Comparison of ENCODE assay signal across 8 mouse cellular contexts in the genomic region with DNA sequence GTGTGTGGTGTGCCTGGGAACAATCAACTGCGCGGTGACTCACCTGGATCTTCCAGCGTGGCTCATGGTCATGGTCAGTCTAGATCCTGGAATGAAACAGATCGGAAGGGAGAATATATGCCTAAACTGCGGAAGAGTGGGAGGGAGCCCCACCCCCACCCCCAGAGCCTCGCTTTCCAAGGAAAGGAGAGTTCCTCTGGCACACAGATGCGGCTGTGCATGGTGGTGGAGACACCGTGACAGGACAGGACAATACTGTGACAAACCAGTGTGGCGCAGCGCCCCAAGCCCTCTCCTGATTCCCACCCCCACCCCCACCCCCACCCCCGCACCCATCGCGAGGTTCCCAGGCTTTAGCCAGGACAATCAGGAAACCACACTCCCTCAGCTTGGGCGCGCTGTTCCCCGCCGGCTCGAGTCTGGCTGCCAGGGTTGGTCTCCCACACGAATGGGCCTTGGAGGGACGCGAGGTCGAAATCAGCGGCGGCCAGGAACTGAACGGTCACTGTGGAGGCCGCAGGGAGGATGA. TPM values are rescaled to one million over a fixed set of nuclear protein-coding genes. Genes with fewer than 3 reads are reported as not detected.
DNase-seq lines count a peak whose midpoint lies in the region; ATAC-seq and TF ChIP-seq lines count a peak whose summit lies in the region.

No protein-coding gene starts in this region.

- TF ChIP-seq POLR2A in kidney, adult 2 months (IDR thresholded peaks at IDR 0.05; ENCODE audit: low read depth, low read length) = no peak
- TF ChIP-seq POLR2A in bone marrow, adult 2 months (IDR thresholded peaks at IDR 0.05; ENCODE audit: borderline replicate concordance, control insufficient read depth, low read depth, low read length) = no peak

- H3K9ac ChIP-seq in forebrain, embryonic 15.5 days (replicated peaks) = peak overlapping the region; percentile 96

- H3K4me3 ChIP-seq in kidney, adult 2 months (ENCODE audit: insufficient read depth, low read depth, low read length) = peak overlapping the region; percentile 82
- peak overlapping the region; percentile 61 for H3K4me3 ChIP-seq in bone marrow, adult 2 months (replicated peaks; ENCODE audit: control insufficient read depth, low read depth, low read length)
- peak overlapping the region; percentile 94 for H3K4me3 ChIP-seq in forebrain, embryonic 15.5 days
- peak overlapping the region; percentile 91 for H3K4me3 ChIP-seq in megakaryocyte, embryonic 14.5 days (replicated peaks)

- 7% methylated on average over 26 of the region's 26 CpGs for WGBS in kidney, adult 2 months
- WGBS in bone marrow, adult 2 months = 13% methylated on average over 26 of the region's 26 CpGs
- WGBS in forebrain, embryonic 15.5 days = 3% methylated on average over 26 of the region's 26 CpGs

- H3K36me3 ChIP-seq in kidney, adult 2 months (ENCODE audit: control insufficient read depth, insufficient read depth, low read length) = no peaks in the 10 kb centered on the region
- 0 out of 2 replicates have a peak, but pooled peaks cover 6% of the 10 kb centered on the region for H3K36me3 ChIP-seq in forebrain, embryonic 15.5 days
- H3K36me3 ChIP-seq in megakaryocyte, embryonic 14.5 days (replicated peaks; ENCODE audit: low read length) = peaks cover 4% of the 10 kb centered on the region

- H3K4me2 ChIP-seq in forebrain, embryonic 15.5 days (replicated peaks) = peak overlapping the region; percentile 64

- peak; percentile 52; the same call in 1 of the 2 replicates for ATAC-seq in forebrain, embryonic 15.5 days (replicated peaks)

- H3K4me1 ChIP-seq in kidney, adult 2 months (ENCODE audit: control insufficient read depth, insufficient read depth, low read length) = no peaks in the 10 kb centered on the region
- H3K4me1 ChIP-seq in bone marrow, adult 2 months (ENCODE audit: control insufficient read depth, insufficient read depth, low read length) = no peaks in the 10 kb centered on the region; the same call in 1 of the 2 replicates
- peaks cover 38% of the 10 kb centered on the region for H3K4me1 ChIP-seq in forebrain, embryonic 15.5 days
- H3K4me1 ChIP-seq in megakaryocyte, embryonic 14.5 days = peaks cover 26% of the 10 kb centered on the region

- no peaks in the 10 kb centered on the region for H3K27me3 ChIP-seq in kidney, adult 2 months (replicated peaks; ENCODE audit: control insufficient read depth, insufficient read depth, low read length)
- no peaks in the 10 kb centered on the region for H3K27me3 ChIP-seq in forebrain, embryonic 15.5 days
- peaks cover 84% of the 10 kb centered on the region for H3K27me3 ChIP-seq in megakaryocyte, embryonic 14.5 days (replicated peaks)

- no peaks in the 10 kb centered on the region for H3K9me3 ChIP-seq in forebrain, embryonic 15.5 days
- peaks cover 41% of the 10 kb centered on the region for H3K9me3 ChIP-seq in megakaryocyte, embryonic 14.5 days

- DNase-seq in kidney, adult 2 months = no peak
- DNase-seq in kidney, adult 9 months = no peak
- no peak for DNase-seq in layer of hippocampus, postnatal 25 days (ENCODE audit: extremely low spot score in 1 of 2, low spot score in 1 of 2)
- DNase-seq in thymus, postnatal 14 days = no peak
- DNase-seq in embryo, embryonic 11 days = no peak

- H3K27ac ChIP-seq in kidney, adult 2 months (ENCODE audit: insufficient read depth, low read depth, low read length) = no peak overlapping the region
- no peak overlapping the region for H3K27ac ChIP-seq in bone marrow, adult 2 months (ENCODE audit: control insufficient read depth, insufficient read depth, low read depth, low read length, poor library complexity)
- H3K27ac ChIP-seq in forebrain, embryonic 15.5 days (replicated peaks) = peak overlapping the region; percentile 83

- no peak for TF ChIP-seq CTCF in kidney, adult 2 months (conservative IDR thresholded peaks at IDR 0.05; ENCODE audit: insufficient read depth, insufficient read length, low read depth, low read length)
- TF ChIP-seq CTCF in bone marrow, adult 2 months (IDR thresholded peaks at IDR 0.05; ENCODE audit: control insufficient read depth, insufficient read depth, low read length) = no peak

RNA-seq across cellular contexts. Expression of a gene that starts 0.4 kb away (rescaled TPM):
- 3.3 and 4.1 TPM in 2 replicates for polyA plus RNA-seq in kidney, adult 2 months (2012; rRNA removed)
- 9.1 TPM in 1 of 2 replicates, not detected in the other for polyA plus RNA-seq in bone marrow, adult 2 months (2011; ENCODE audit: insufficient read depth, insufficient read length, low replicate concordance, missing spikeins)
- polyA plus RNA-seq in forebrain, embryonic 15.5 days (2015; fragmentation: Nextera tagmentation; extraction: Ambion mirVana) = 544 and 580 TPM in 2 replicates
- 15.8 and 92.9 TPM in 2 replicates for polyA plus RNA-seq in megakaryocyte, embryonic 14.5 days (2012; ENCODE audit: insufficient read depth, low replicate concordance)
- total RNA-seq in layer of hippocampus, postnatal 25 days (2021) = 10 to 100 TPM; 62.5 to 74.8 TPM

RNA-seq across cellular contexts. Expression of a gene that starts 13.0 kb away (rescaled TPM):
- 5.8 and 6.5 TPM in 2 replicates for polyA plus RNA-seq in kidney, adult 2 months (2012; rRNA removed)
- polyA plus RNA-seq in bone marrow, adult 2 months (2011; ENCODE audit: insufficient read depth, insufficient read length, low replicate concordance, missing spikeins) = 1.7 and 4.0 TPM in 2 replicates
- 4.0 and 4.8 TPM in 2 replicates for polyA plus RNA-seq in forebrain, embryonic 15.5 days (2015; fragmentation: Nextera tagmentation; extraction: Ambion mirVana)
- 0.57 and 1.3 TPM in 2 replicates for polyA plus RNA-seq in megakaryocyte, embryonic 14.5 days (2012; ENCODE audit: insufficient read depth, low replicate concordance)
- 100 to 1,000 TPM; 131 to 133 TPM for total RNA-seq in layer of hippocampus, postnatal 25 days (2021)

RNA-seq across cellular contexts. Expression of a gene that starts 46.6 kb away (rescaled TPM):
- 23.0 and 24.6 TPM in 2 replicates for polyA plus RNA-seq in kidney, adult 2 months (2012; rRNA removed)
- 10.4 and 14.6 TPM in 2 replicates for polyA plus RNA-seq in bone marrow, adult 2 months (2011; ENCODE audit: insufficient read depth, insufficient read length, low replicate concordance, missing spikeins)
- 43.5 and 46.9 TPM in 2 replicates for polyA plus RNA-seq in forebrain, embryonic 15.5 days (2015; fragmentation: Nextera tagmentation; extraction: Ambion mirVana)
- 21.9 and 31.2 TPM in 2 replicates for polyA plus RNA-seq in megakaryocyte, embryonic 14.5 days (2012; ENCODE audit: insufficient read depth, low replicate concordance)
- 10 to 100 TPM; 19.7 to 20.1 TPM for total RNA-seq in layer of hippocampus, postnatal 25 days (2021)
